Mouse (Mus musculus): Measurements from ENCODE around the gene Hoxc9.

DNA sequence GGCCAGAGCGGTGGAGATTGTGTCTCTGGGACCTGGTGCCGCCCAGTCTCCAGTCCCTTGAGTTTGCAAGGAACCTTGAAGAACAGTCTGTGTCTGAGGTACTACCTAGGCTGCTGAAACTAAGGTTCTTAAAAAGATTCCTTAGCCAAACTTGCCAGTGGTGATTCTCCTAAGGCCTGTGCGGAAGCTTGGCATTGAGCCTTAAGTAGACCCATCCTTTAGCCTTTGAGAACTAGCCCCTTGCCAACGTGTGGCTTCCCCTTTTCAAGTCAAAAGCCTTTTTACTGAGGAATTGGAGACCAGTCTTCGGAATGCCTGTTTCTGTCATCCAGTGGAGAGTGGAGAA lies 32.8 kb upstream of the Hoxc9 start:
- TF ChIP-seq CTCF (IDR thresholded peaks at IDR 0.05; ENCODE audit: borderline replicate concordance, extremely low read depth, insufficient read depth, insufficient read length) (no peak), POLR2A (IDR thresholded peaks at IDR 0.05; ENCODE audit: borderline replicate concordance, extremely low read depth, insufficient read depth, insufficient read length, poor library complexity, severe bottlenecking) (no peak)

Measured in brain, embryonic 14.5 days (tissue).